8 mouse cellular contexts compared by ENCODE assay signal in genomic region chr11:120795756-120796613, GRCm38 (mm10). TPM values are rescaled to one million over a fixed set of nuclear protein-coding genes. Genes with fewer than 3 reads are reported as not detected.
DNase-seq lines count a peak whose midpoint lies in the region; ATAC-seq lines count a peak whose summit lies in the region.

TSS of gene Dus1l (minus strand) at chr11:120796403.

- WGBS in forebrain, embryonic 11.5 days = 2% methylated on average over 59 of the region's 59 CpGs
- 2% methylated on average over 59 of the region's 59 CpGs for WGBS in heart, embryonic 16.5 days
- WGBS in liver, embryonic 15.5 days (ENCODE audit: insufficient replicate concordance) = 1% methylated on average over 59 of the region's 59 CpGs
- WGBS in neural tube, embryonic 12.5 days = 2% methylated on average over 59 of the region's 59 CpGs

- peak within 1 kb of the TSS; percentile 97 for H3K4me3 ChIP-seq in forebrain, embryonic 11.5 days (ENCODE audit: low read depth, low read length)
- H3K4me3 ChIP-seq in heart, embryonic 16.5 days (ENCODE audit: low read length) = peak within 1 kb of the TSS; percentile 99
- peak within 1 kb of the TSS; percentile 83 for H3K4me3 ChIP-seq in liver, embryonic 15.5 days (replicated peaks)
- peak within 1 kb of the TSS; percentile 97 for H3K4me3 ChIP-seq in neural tube, embryonic 12.5 days

- H3K27me3 ChIP-seq in forebrain, embryonic 11.5 days (ENCODE audit: control insufficient read depth, insufficient read depth, low read length) = no peaks in the 10 kb centered on the region
- H3K27me3 ChIP-seq in heart, embryonic 16.5 days (ENCODE audit: control insufficient read depth, insufficient read depth, low read length) = no peaks in the 10 kb centered on the region
- no peaks in the 10 kb centered on the region for H3K27me3 ChIP-seq in liver, embryonic 15.5 days
- H3K27me3 ChIP-seq in neural tube, embryonic 12.5 days (replicated peaks) = no peaks in the 10 kb centered on the region

- peak within 1 kb of the TSS; percentile 96 for H3K4me2 ChIP-seq in forebrain, embryonic 11.5 days (ENCODE audit: low read depth, low read length, severe bottlenecking)
- H3K4me2 ChIP-seq in heart, embryonic 16.5 days (ENCODE audit: low read depth, low read length) = peak within 1 kb of the TSS; percentile 98
- H3K4me2 ChIP-seq in liver, embryonic 15.5 days = peak within 1 kb of the TSS; percentile 88
- H3K4me2 ChIP-seq in neural tube, embryonic 12.5 days (replicated peaks) = peak within 1 kb of the TSS; percentile 97

- H3K9ac ChIP-seq in forebrain, embryonic 11.5 days (ENCODE audit: low read length) = peak within 1 kb of the TSS; percentile 93
- H3K9ac ChIP-seq in heart, embryonic 16.5 days (ENCODE audit: low read length) = peak within 1 kb of the TSS; percentile 99
- H3K9ac ChIP-seq in liver, embryonic 15.5 days = peak within 1 kb of the TSS; percentile 91
- H3K9ac ChIP-seq in neural tube, embryonic 12.5 days = peak within 1 kb of the TSS; percentile 89

- DNase-seq in CD8-positive naive resting alpha-beta T cell, adult 2 months (ENCODE audit: low read depth in 2 of 2, low spot score in 2 of 2) = peak; percentile 96 to 97
- DNase-seq in c-Kit-positive CD71-negative TER-119-negative erythroid progenitor cells, embryonic 14.5 days (ENCODE audit: low read depth) = peak; percentile 98
- peak; percentile 99 for DNase-seq in forebrain, embryonic 11.5 days (ENCODE audit: low spot score)
- peak; percentile 96 to 98 for DNase-seq in kidney, postnatal 36 days
- peak; percentile 95 for DNase-seq in telencephalon, adult 2 months (ENCODE audit: low read depth, low spot score)

- H3K36me3 ChIP-seq in forebrain, embryonic 11.5 days (ENCODE audit: control insufficient read depth, insufficient read depth, low read length) = peaks cover 11% of the 10 kb centered on the region
- H3K36me3 ChIP-seq in heart, embryonic 16.5 days (ENCODE audit: control insufficient read depth, insufficient read depth) = peaks cover 13% of the 10 kb centered on the region
- H3K36me3 ChIP-seq in liver, embryonic 15.5 days (replicated peaks) = peaks cover 38% of the 10 kb centered on the region
- H3K36me3 ChIP-seq in neural tube, embryonic 12.5 days = peaks cover 35% of the 10 kb centered on the region

- H3K27ac ChIP-seq in forebrain, embryonic 11.5 days (ENCODE audit: low read depth, low read length) = peak within 1 kb of the TSS; percentile 63; the same call in 1 of the 2 replicates
- peak within 1 kb of the TSS; percentile 91 for H3K27ac ChIP-seq in heart, embryonic 16.5 days (ENCODE audit: low read length)
- H3K27ac ChIP-seq in liver, embryonic 15.5 days (replicated peaks) = peak within 1 kb of the TSS; percentile 64
- H3K27ac ChIP-seq in neural tube, embryonic 12.5 days = peak within 1 kb of the TSS; percentile 64; the same call in 1 of the 2 replicates

- peak; percentile 87 for ATAC-seq in forebrain, embryonic 11.5 days (replicated peaks; ENCODE audit: low FRiP score)
- ATAC-seq in heart, embryonic 16.5 days (replicated peaks; ENCODE audit: extremely low read depth, insufficient read depth, low FRiP score) = peak; percentile 88
- ATAC-seq in liver, embryonic 15.5 days (ENCODE audit: insufficient read depth) = peak; percentile 84
- peak; percentile 79 for ATAC-seq in neural tube, embryonic 12.5 days (ENCODE audit: low FRiP score, low read depth)

- no peaks in the 10 kb centered on the region for H3K9me3 ChIP-seq in forebrain, embryonic 11.5 days (ENCODE audit: control insufficient read depth, low read length)
- no peaks in the 10 kb centered on the region for H3K9me3 ChIP-seq in heart, embryonic 16.5 days (replicated peaks; ENCODE audit: control insufficient read depth, low read length)
- no peaks in the 10 kb centered on the region for H3K9me3 ChIP-seq in liver, embryonic 15.5 days (replicated peaks)
- no peaks in the 10 kb centered on the region for H3K9me3 ChIP-seq in neural tube, embryonic 12.5 days

- H3K4me1 ChIP-seq in forebrain, embryonic 11.5 days (replicated peaks; ENCODE audit: control insufficient read depth, insufficient read depth, low read length) = peaks cover 11% of the 10 kb centered on the region; the same call in 1 of the 2 replicates
- H3K4me1 ChIP-seq in heart, embryonic 16.5 days (ENCODE audit: control insufficient read depth, insufficient read depth, low read length) = peaks cover 19% of the 10 kb centered on the region
- peaks cover 39% of the 10 kb centered on the region for H3K4me1 ChIP-seq in liver, embryonic 15.5 days (replicated peaks)
- H3K4me1 ChIP-seq in neural tube, embryonic 12.5 days = peaks cover 21% of the 10 kb centered on the region

RNA-seq across cellular contexts. Expression of gene Dus1l, which starts in this region (rescaled TPM):
- polyA plus RNA-seq in forebrain, embryonic 11.5 days (2014; fragmentation: Nextera tagmentation; extraction: Ambion mirVana) = 71.7 and 80.3 TPM in 2 replicates
- 44.7 and 49.7 TPM in 2 replicates for polyA plus RNA-seq in heart, embryonic 16.5 days (2015; fragmentation: Nextera tagmentation; extraction: Ambion mirVana)
- polyA plus RNA-seq in liver, embryonic 15.5 days (2015; fragmentation: Nextera tagmentation; extraction: Ambion mirVana) = 58.3 and 61.3 TPM in 2 replicates
- polyA plus RNA-seq in neural tube, embryonic 12.5 days (2016; fragmentation: Nextera tagmentation; extraction: Ambion mirVana) = 63.5 and 65.5 TPM in 2 replicates

Comparison
In these comparisons a context has a peak if more than half of its experiments do, and no peak if none do; other contexts are left out.
1. Peak in every context shown above with its lines: DNase-seq, ATAC-seq, H3K4me3 ChIP-seq and H3K27ac ChIP-seq.